In genomic region chr10:127510895-127511617, GRCm38 (mm10) we compare ENCODE assay signal across 7 mouse cellular contexts. TPM values are rescaled to one million over a fixed set of nuclear protein-coding genes. Genes with fewer than 3 reads are reported as not detected.
DNase-seq lines count a peak whose midpoint lies in the region; ATAC-seq and TF ChIP-seq lines count a peak whose summit lies in the region.

No protein-coding gene starts in this region.

- peaks cover 81% of the 10 kb centered on the region for H3K27me3 ChIP-seq in lung, embryonic 14.5 days (ENCODE audit: insufficient read depth, low read length)
- peaks cover 95% of the 10 kb centered on the region for H3K27me3 ChIP-seq in embryonic facial prominence, embryonic 13.5 days
- peaks cover 96% of the 10 kb centered on the region for H3K27me3 ChIP-seq in limb, embryonic 10.5 days (ENCODE audit: low read depth, poor library complexity, severe bottlenecking)
- peaks cover 35% of the 10 kb centered on the region for H3K27me3 ChIP-seq in small intestine, adult 2 months (ENCODE audit: control insufficient read depth, insufficient read depth, low read length)

- H3K9me3 ChIP-seq in lung, embryonic 14.5 days (ENCODE audit: low read depth, low read length): no peaks in the 10 kb centered on the region
- H3K9me3 ChIP-seq in embryonic facial prominence, embryonic 13.5 days: no peaks in the 10 kb centered on the region
- no peaks in the 10 kb centered on the region for H3K9me3 ChIP-seq in limb, embryonic 10.5 days (replicated peaks)

- TF ChIP-seq POLR2A in small intestine, adult 2 months (IDR thresholded peaks at IDR 0.05; ENCODE audit: low read depth, low read length): no peak

- 7% methylated on average over 11 of the region's 11 CpGs for WGBS in lung, embryonic 14.5 days
- WGBS in embryonic facial prominence, embryonic 13.5 days: 8% methylated on average over 11 of the region's 11 CpGs
- WGBS in limb, embryonic 10.5 days: 4% methylated on average over 11 of the region's 11 CpGs
- WGBS in small intestine, adult 2 months: 30% methylated on average over 11 of the region's 11 CpGs

- H3K9ac ChIP-seq in lung, embryonic 14.5 days: peak overlapping the region; percentile 41; the same call in 1 of the 2 replicates
- peak overlapping the region; percentile 73; the same call in 1 of the 2 replicates for H3K9ac ChIP-seq in embryonic facial prominence, embryonic 13.5 days

- H3K4me3 ChIP-seq in lung, embryonic 14.5 days (ENCODE audit: low read depth, low read length): peak overlapping the region; percentile 47
- H3K4me3 ChIP-seq in embryonic facial prominence, embryonic 13.5 days: peak overlapping the region; percentile 51
- H3K4me3 ChIP-seq in limb, embryonic 10.5 days: peak overlapping the region; percentile 57
- peak overlapping the region; percentile 64 for H3K4me3 ChIP-seq in small intestine, adult 2 months (ENCODE audit: low read depth, low read length)

- H3K4me2 ChIP-seq in lung, embryonic 14.5 days: peak overlapping the region; percentile 84
- peak overlapping the region; percentile 97 for H3K4me2 ChIP-seq in embryonic facial prominence, embryonic 13.5 days

- H3K27ac ChIP-seq in lung, embryonic 14.5 days (ENCODE audit: low read depth): no peak overlapping the region
- no peak overlapping the region for H3K27ac ChIP-seq in embryonic facial prominence, embryonic 13.5 days
- H3K27ac ChIP-seq in limb, embryonic 10.5 days: peak overlapping the region; percentile 79; the same call in 1 of the 2 replicates
- H3K27ac ChIP-seq in small intestine, adult 2 months (ENCODE audit: insufficient read depth, low read depth, low read length): no peak overlapping the region

- peaks cover 11% of the 10 kb centered on the region; the same call in 1 of the 2 replicates for H3K4me1 ChIP-seq in lung, embryonic 14.5 days (ENCODE audit: insufficient read depth)
- H3K4me1 ChIP-seq in embryonic facial prominence, embryonic 13.5 days: peaks cover 81% of the 10 kb centered on the region
- peaks cover 85% of the 10 kb centered on the region for H3K4me1 ChIP-seq in limb, embryonic 10.5 days
- peaks cover 20% of the 10 kb centered on the region for H3K4me1 ChIP-seq in small intestine, adult 2 months (ENCODE audit: control insufficient read depth, insufficient read depth, insufficient read length, low read length)

- no peak for DNase-seq in lung, embryonic 14.5 days
- DNase-seq in lung, postnatal 36 days: no peak
- peak; percentile 83 for DNase-seq in limb, embryonic 10.5 days (ENCODE audit: low spot score)
- no peak for DNase-seq in adrenal gland, adult 18-20 months (ENCODE audit: low spot score in 2 of 2)
- DNase-seq in kidney, adult 11 months: no peak

- ATAC-seq in lung, embryonic 14.5 days (ENCODE audit: insufficient read depth): no peak
- ATAC-seq in embryonic facial prominence, embryonic 13.5 days (ENCODE audit: insufficient number of reproducible peaks, insufficient read depth, low FRiP score, low TSS enrichment, low read depth): no peak

- TF ChIP-seq CTCF in lung, embryonic 14.5 days (IDR thresholded peaks at IDR 0.05; ENCODE audit: low read depth): no peak
- no peak for TF ChIP-seq CTCF in small intestine, adult 2 months (IDR thresholded peaks at IDR 0.05; ENCODE audit: extremely low read depth, insufficient read length, insufficient replicate concordance, low read depth, low read length)

- H3K36me3 ChIP-seq in lung, embryonic 14.5 days (ENCODE audit: insufficient read depth): 0 out of 2 replicates have a peak, but pooled peaks cover 3% of the 10 kb centered on the region
- H3K36me3 ChIP-seq in embryonic facial prominence, embryonic 13.5 days: peaks cover 7% of the 10 kb centered on the region; the same call in 1 of the 2 replicates
- 0 out of 2 replicates have a peak, but pooled peaks cover 3% of the 10 kb centered on the region for H3K36me3 ChIP-seq in limb, embryonic 10.5 days
- H3K36me3 ChIP-seq in small intestine, adult 2 months (ENCODE audit: control insufficient read depth, insufficient read depth, low read length): no peaks in the 10 kb centered on the region

RNA-seq across cellular contexts. Expression of gene Ndufa4l2, which starts 3.7 kb away (rescaled TPM):
- 36.4 and 44.9 TPM in 2 replicates for polyA plus RNA-seq in lung, embryonic 14.5 days (2014; fragmentation: Nextera tagmentation; extraction: Ambion mirVana)
- 20.0 and 32.7 TPM in 2 replicates for polyA plus RNA-seq in embryonic facial prominence, embryonic 13.5 days (2015; fragmentation: Nextera tagmentation; extraction: Ambion mirVana)
- 1.4 and 3.4 TPM in 2 replicates for polyA plus RNA-seq in limb, embryonic 10.5 days (2016; fragmentation: Nextera tagmentation; extraction: Ambion mirVana)
- polyA plus RNA-seq in small intestine, adult 2 months (2012; rRNA removed): 3.8 and 5.6 TPM in 2 replicates
- total RNA-seq in adrenal gland, adult 18-20 months (2021): 10 to 100 TPM; 36.0 to 55.3 TPM

RNA-seq across cellular contexts. Expression of gene Stac3, which starts 9.6 kb away (rescaled TPM):
- 0.12 TPM in 1 of 2 replicates, not detected in the other for polyA plus RNA-seq in lung, embryonic 14.5 days (2014; fragmentation: Nextera tagmentation; extraction: Ambion mirVana)
- 2.0 and 3.2 TPM in 2 replicates for polyA plus RNA-seq in embryonic facial prominence, embryonic 13.5 days (2015; fragmentation: Nextera tagmentation; extraction: Ambion mirVana)
- polyA plus RNA-seq in limb, embryonic 10.5 days (2016; fragmentation: Nextera tagmentation; extraction: Ambion mirVana): 0.40 and 0.76 TPM in 2 replicates
- polyA plus RNA-seq in small intestine, adult 2 months (2012; rRNA removed): 0.30 and 0.51 TPM in 2 replicates
- total RNA-seq in adrenal gland, adult 18-20 months (2021): 1 to 10 TPM; 1.1 to 1.9 TPM

RNA-seq across cellular contexts. Expression of gene Shmt2, which starts 11.2 kb away (rescaled TPM):
- polyA plus RNA-seq in lung, embryonic 14.5 days (2014; fragmentation: Nextera tagmentation; extraction: Ambion mirVana): 99.6 and 101 TPM in 2 replicates
- polyA plus RNA-seq in embryonic facial prominence, embryonic 13.5 days (2015; fragmentation: Nextera tagmentation; extraction: Ambion mirVana): 81.7 and 92.3 TPM in 2 replicates
- 143 and 173 TPM in 2 replicates for polyA plus RNA-seq in limb, embryonic 10.5 days (2016; fragmentation: Nextera tagmentation; extraction: Ambion mirVana)
- polyA plus RNA-seq in small intestine, adult 2 months (2012; rRNA removed): 36.6 and 49.6 TPM in 2 replicates
- 10 to 100 TPM; 38.6 to 46.5 TPM for total RNA-seq in adrenal gland, adult 18-20 months (2021)

RNA-seq across cellular contexts. Expression of gene Nxph4, which starts 23.3 kb away (rescaled TPM):
- 0.14 and 0.22 TPM in 2 replicates for polyA plus RNA-seq in lung, embryonic 14.5 days (2014; fragmentation: Nextera tagmentation; extraction: Ambion mirVana)
- 3.0 and 3.9 TPM in 2 replicates for polyA plus RNA-seq in embryonic facial prominence, embryonic 13.5 days (2015; fragmentation: Nextera tagmentation; extraction: Ambion mirVana)
- 0.54 and 1.0 TPM in 2 replicates for polyA plus RNA-seq in limb, embryonic 10.5 days (2016; fragmentation: Nextera tagmentation; extraction: Ambion mirVana)
- polyA plus RNA-seq in small intestine, adult 2 months (2012; rRNA removed): 0.32 and 0.41 TPM in 2 replicates
- total RNA-seq in adrenal gland, adult 18-20 months (2021): 10 to 100 TPM in 1 of 2 experiments, 1 to 10 TPM in 1; 6.9 to 12.6 TPM
